Mouse (Mus musculus): ENCODE measurements around the gene Chtf18. TPM values are rescaled to one million over a fixed set of nuclear protein-coding genes. Genes with fewer than 3 reads are reported as not detected.
A peak's percentile ranks its signal among the peaks of the same experiment; 100 is the strongest.
"Not testable (repeated sequence)": the region's sequence is repeated elsewhere in the genome, so short reads cannot be mapped to it uniquely, and the experiment has no call there.

Gene Chtf18
- polyA plus RNA-seq, 1 experiment from 2014 or later = 21.2 TPM

GRCm38 (mm10) chr17:25755627-25756377 lies 28.6 kb upstream of the Chtf18 start:
- H3K9me3 ChIP-seq = no peaks in the 10 kb centered on the region
- no peak overlapping the region for H3K4me2 ChIP-seq
- no peak overlapping the region for H3K4me3 ChIP-seq
- no peak overlapping the region for H3K27ac ChIP-seq
- ATAC-seq (ENCODE audit: insufficient number of reproducible peaks, low FRiP score, low TSS enrichment, low read depth) = no peak
- no peaks in the 10 kb centered on the region; the same call in none of the 2 replicates for H3K4me1 ChIP-seq
- 33% methylated on average over 4 of the region's 4 CpGs for WGBS
- no peak overlapping the region for H3K9ac ChIP-seq
- H3K27me3 ChIP-seq = no peaks in the 10 kb centered on the region
- H3K36me3 ChIP-seq = no peaks in the 10 kb centered on the region

GRCm38 (mm10) chr17:25755086-25755485 lies 27.9 kb upstream of the Chtf18 start:
- H3K27ac ChIP-seq = no peak overlapping the region
- no peak overlapping the region for H3K4me2 ChIP-seq
- no peak overlapping the region for H3K9ac ChIP-seq
- no peaks in the 10 kb centered on the region for H3K9me3 ChIP-seq
- no peak for ATAC-seq (ENCODE audit: insufficient number of reproducible peaks, low FRiP score, low TSS enrichment, low read depth)
- no peaks in the 10 kb centered on the region for H3K36me3 ChIP-seq
- WGBS = 79% methylated on average over 4 of the region's 4 CpGs
- H3K4me1 ChIP-seq = no peaks in the 10 kb centered on the region; the same call in none of the 2 replicates
- no peaks in the 10 kb centered on the region for H3K27me3 ChIP-seq
- no peak overlapping the region for H3K4me3 ChIP-seq

GRCm38 (mm10) chr17:25754241-25754640 lies 27.0 kb upstream of the Chtf18 start, which contains the start of gene Msln:
Msln (minus strand) TSS chr17:25754378.
- ATAC-seq (ENCODE audit: insufficient number of reproducible peaks, low FRiP score, low TSS enrichment, low read depth) = no peak

GRCm38 (mm10) chr17:25751446-25751845 lies 24.2 kb upstream of the Chtf18 start:
- Histone ChIP-seq H3K27me3 (no peaks in the 10 kb centered on the region), H3K9me3 (no peaks in the 10 kb centered on the region), H3K36me3 (no peaks in the 10 kb centered on the region), H3K27ac (no peak overlapping the region), H3K4me3 (no peak overlapping the region), H3K9ac (0 out of 2 replicates have a peak overlapping the region, but pooled peaks have one; percentile 14), H3K4me1 (no peaks in the 10 kb centered on the region; the same call in none of the 2 replicates), H3K4me2 (no peak overlapping the region)
- no peak for ATAC-seq (ENCODE audit: insufficient number of reproducible peaks, low FRiP score, low TSS enrichment, low read depth)
- WGBS = 28% methylated on average over 5 of the region's 5 CpGs

More at GRCm38 (mm10) chr17:25754241-25754640, 27.0 kb upstream of the Chtf18 start, which contains the start of gene Msln:
- no peak within 1 kb of the TSS for H3K4me2 ChIP-seq
- 83% methylated on average over 9 of the region's 9 CpGs for WGBS
- no peaks in the 10 kb centered on the region for H3K9me3 ChIP-seq
- H3K36me3 ChIP-seq = no peaks in the 10 kb centered on the region
- no peak within 1 kb of the TSS for H3K9ac ChIP-seq
- no peaks in the 10 kb centered on the region; the same call in none of the 2 replicates for H3K4me1 ChIP-seq
- no peaks in the 10 kb centered on the region for H3K27me3 ChIP-seq
- no peak within 1 kb of the TSS for H3K27ac ChIP-seq
- H3K4me3 ChIP-seq = no peak within 1 kb of the TSS

GRCm38 (mm10) chr17:25749314-25749713 lies 22.1 kb upstream of the Chtf18 start:
- no peaks in the 10 kb centered on the region for H3K36me3 ChIP-seq
- WGBS = 86% methylated on average over 6 of the region's 6 CpGs
- no peak overlapping the region for H3K4me3 ChIP-seq
- no peaks in the 10 kb centered on the region for H3K9me3 ChIP-seq
- H3K27me3 ChIP-seq = no peaks in the 10 kb centered on the region
- ATAC-seq (ENCODE audit: insufficient number of reproducible peaks, low FRiP score, low TSS enrichment, low read depth) = no peak
- no peak overlapping the region for H3K4me2 ChIP-seq
- H3K4me1 ChIP-seq = no peaks in the 10 kb centered on the region; the same call in none of the 2 replicates
- no peak overlapping the region for H3K27ac ChIP-seq
- no peak overlapping the region for H3K9ac ChIP-seq

GRCm38 (mm10) chr17:25748238-25748637 lies 21.0 kb upstream of the Chtf18 start:
- H3K27me3 ChIP-seq = no peaks in the 10 kb centered on the region
- H3K4me2 ChIP-seq = no peak overlapping the region
- no peaks in the 10 kb centered on the region; the same call in none of the 2 replicates for H3K4me1 ChIP-seq
- no peak overlapping the region for H3K27ac ChIP-seq
- no peaks in the 10 kb centered on the region for H3K36me3 ChIP-seq
- no peak for ATAC-seq (ENCODE audit: insufficient number of reproducible peaks, low FRiP score, low TSS enrichment, low read depth)
- no peak overlapping the region for H3K4me3 ChIP-seq
- no peak overlapping the region for H3K9ac ChIP-seq
- 92% methylated on average over 4 of the region's 4 CpGs for WGBS
- no peaks in the 10 kb centered on the region for H3K9me3 ChIP-seq

- Histone ChIP-seq H3K36me3 (no peaks in the 10 kb centered on the region), H3K27ac (no peak overlapping the region), H3K27me3 (no peaks in the 10 kb centered on the region), H3K4me3 (no peak overlapping the region), H3K9ac (no peak overlapping the region), H3K9me3 (no peaks in the 10 kb centered on the region), H3K4me2 (no peak overlapping the region), H3K4me1 (no peaks in the 10 kb centered on the region)
- no peak for ATAC-seq (ENCODE audit: insufficient number of reproducible peaks, low FRiP score, low TSS enrichment, low read depth)
- WGBS = 76% methylated on average over 10 of the region's 10 CpGs
Measured at GRCm38 (mm10) chr17:25744311-25744710, 17.1 kb upstream of the Chtf18 start.

GRCm38 (mm10) chr17:25743831-25744230 lies 16.6 kb upstream of the Chtf18 start:
- Histone ChIP-seq H3K27me3 (peaks cover 2% of the 10 kb centered on the region; the same call in 1 of the 2 replicates), H3K4me2 (no peak overlapping the region), H3K4me1 (no peaks in the 10 kb centered on the region), H3K9me3 (no peaks in the 10 kb centered on the region), H3K36me3 (no peaks in the 10 kb centered on the region), H3K4me3 (no peak overlapping the region), H3K27ac (no peak overlapping the region), H3K9ac (no peak overlapping the region)
- no peak for ATAC-seq (ENCODE audit: insufficient number of reproducible peaks, low FRiP score, low TSS enrichment, low read depth)
- 87% methylated on average over 9 of the region's 9 CpGs for WGBS

- H3K27me3 ChIP-seq; H3K9me3 ChIP-seq; H3K36me3 ChIP-seq; ATAC-seq (ENCODE audit: insufficient number of reproducible peaks, low FRiP score, low TSS enrichment, low read depth); H3K4me3 ChIP-seq; H3K27ac ChIP-seq; H3K9ac ChIP-seq; H3K4me1 ChIP-seq; H3K4me2 ChIP-seq: not testable (repeated sequence)
- WGBS = 74% methylated on average over 12 of the region's 12 CpGs
Measured at GRCm38 (mm10) chr17:25741471-25741870, 14.3 kb upstream of the Chtf18 start.

- no peak overlapping the region for H3K4me2 ChIP-seq
- no peaks in the 10 kb centered on the region for H3K9me3 ChIP-seq
- no peak overlapping the region for H3K9ac ChIP-seq
- no peak overlapping the region for H3K27ac ChIP-seq
- H3K36me3 ChIP-seq = no peaks in the 10 kb centered on the region
- no peak overlapping the region for H3K4me3 ChIP-seq
- H3K4me1 ChIP-seq = 0 out of 2 replicates have a peak, but pooled peaks cover 4% of the 10 kb centered on the region
- ATAC-seq (ENCODE audit: insufficient number of reproducible peaks, low FRiP score, low TSS enrichment, low read depth) = no peak
- H3K27me3 ChIP-seq = peaks cover 3% of the 10 kb centered on the region; the same call in 1 of the 2 replicates
- 78% methylated on average over 7 of the region's 7 CpGs for WGBS
Measured at GRCm38 (mm10) chr17:25738861-25739260, 11.6 kb upstream of the Chtf18 start.

GRCm38 (mm10) chr17:25735745-25736144 lies 8.5 kb upstream of the Chtf18 start, which contains the start of gene Mslnl:
Mslnl (plus strand) TSS chr17:25736042.
- Histone ChIP-seq H3K9ac (no peak within 1 kb of the TSS), H3K9me3 (no peaks in the 10 kb centered on the region), H3K36me3 (peaks cover 5% of the 10 kb centered on the region), H3K4me3 (no peak within 1 kb of the TSS), H3K27ac (no peak within 1 kb of the TSS), H3K4me2 (no peak within 1 kb of the TSS), H3K27me3 (peaks cover 3% of the 10 kb centered on the region; the same call in 1 of the 2 replicates), H3K4me1 (0 out of 2 replicates have a peak, but pooled peaks cover 4% of the 10 kb centered on the region)
- ATAC-seq (ENCODE audit: insufficient number of reproducible peaks, low FRiP score, low TSS enrichment, low read depth) = no peak
- WGBS = 75% methylated on average over 3 of the region's 3 CpGs

GRCm38 (mm10) chr17:25735246-25735645 lies 8.0 kb upstream of the Chtf18 start:
- H3K27ac ChIP-seq = no peak overlapping the region
- no peak for ATAC-seq (ENCODE audit: insufficient number of reproducible peaks, low FRiP score, low TSS enrichment, low read depth)
- H3K9ac ChIP-seq = no peak overlapping the region
- 0 out of 2 replicates have a peak, but pooled peaks cover 4% of the 10 kb centered on the region for H3K4me1 ChIP-seq
- no peak overlapping the region for H3K4me2 ChIP-seq
- WGBS = 73% methylated on average over 5 of the region's 5 CpGs
- H3K4me3 ChIP-seq = no peak overlapping the region
- H3K27me3 ChIP-seq = peaks cover 3% of the 10 kb centered on the region; the same call in 1 of the 2 replicates
- H3K9me3 ChIP-seq = no peaks in the 10 kb centered on the region
- H3K36me3 ChIP-seq = peaks cover 10% of the 10 kb centered on the region

Data from limb, embryonic 15.5 days (tissue).